1 mouse cellular context compared by ENCODE assay signal in genomic region chr2:170193211-170193610, GRCm38 (mm10).
TF ChIP-seq lines count a peak whose summit lies in the region.

No protein-coding gene starts in this region.

TF ChIP-seq in MEL, 35 proteins besides CTCF, POLR2A, EP300 and RAD21 (continued from another document):
- TF ChIP-seq KAT2A (conservative IDR thresholded peaks at IDR 0.05; ENCODE audit: low read depth, low read length), result no peak; the same call in 1 of the 2 replicates
